Mouse (Mus musculus) ES-Bruce4 (cell line): ENCODE data around the gene Gm12166.

Experiments used
- CTCF ChIP-seq: IDR thresholded peaks from one replicate; pipeline ENCODE4 v1.8.1; 2011; ENCODE audit warnings: low read depth, low read length
- POLR2A ChIP-seq: IDR thresholded peaks from one replicate; pipeline ENCODE4 v1.8.1; 2011; ENCODE audit warnings: low read length; ENCODE audit not compliant: insufficient read depth

GRCm38 (mm10) chr11:46027952-46028814 lies 23.9 kb downstream of the Gm12166 start:
- TF ChIP-seq CTCF: no peak
- no peak for TF ChIP-seq POLR2A
